ENCODE assay signal across 8 mouse cellular contexts in genomic region chr1:194962181-194962580, GRCm38 (mm10). TPM values are rescaled to one million over a fixed set of nuclear protein-coding genes. Genes with fewer than 3 reads are reported as not detected.
DNase-seq lines count a peak whose midpoint lies in the region; ATAC-seq lines count a peak whose summit lies in the region.

No protein-coding gene starts in this region.

- H3K4me3 ChIP-seq in intestine, embryonic 16.5 days (ENCODE audit: low read length): no peak overlapping the region
- H3K4me3 ChIP-seq in midbrain, embryonic 13.5 days (replicated peaks): no peak overlapping the region

- ATAC-seq in intestine, embryonic 16.5 days: peak; percentile 71
- ATAC-seq in midbrain, embryonic 13.5 days: peak; percentile 72

- WGBS in intestine, embryonic 16.5 days: 26% methylated on average over 5 of the region's 5 CpGs
- WGBS in midbrain, embryonic 13.5 days: 35% methylated on average over 5 of the region's 5 CpGs

- intact Hi-C loops in left cerebral cortex, postnatal 25 days (cut with DNase I): loop anchor here (1.0 kb wide), 2 partner anchors 83 to 123 kb away; no protein-coding TSS in a partner anchor

- no peaks in the 10 kb centered on the region for H3K4me1 ChIP-seq in intestine, embryonic 16.5 days (ENCODE audit: control insufficient read depth, insufficient read depth, low read length)
- no peaks in the 10 kb centered on the region for H3K4me1 ChIP-seq in midbrain, embryonic 13.5 days (replicated peaks)

- peak; percentile 68 for DNase-seq in ovary, postnatal 36 days (ENCODE audit: low spot score)
- DNase-seq in ovary, adult 18-20 months (ENCODE audit: low spot score): no peak
- peak; percentile 77 for DNase-seq in cerebellum, adult 9-10 months
- DNase-seq in frontal cortex, postnatal 10 days (ENCODE audit: low spot score in 2 of 2): peak; percentile 50 to 75
- DNase-seq in left cerebral cortex, postnatal 25 days (ENCODE audit: low spot score in 2 of 2): peak; percentile 68 to 91
- DNase-seq in spleen, adult 18-20 months: peak; percentile 24 to 58

- no peaks in the 10 kb centered on the region for H3K27me3 ChIP-seq in intestine, embryonic 16.5 days (replicated peaks; ENCODE audit: control insufficient read depth, insufficient read depth, low read length)
- no peaks in the 10 kb centered on the region for H3K27me3 ChIP-seq in midbrain, embryonic 13.5 days

- no peak overlapping the region for H3K4me2 ChIP-seq in intestine, embryonic 16.5 days (ENCODE audit: low read depth, low read length)
- no peak overlapping the region for H3K4me2 ChIP-seq in midbrain, embryonic 13.5 days (replicated peaks)

- H3K9ac ChIP-seq in intestine, embryonic 16.5 days (ENCODE audit: low read depth, low read length): no peak overlapping the region
- H3K9ac ChIP-seq in midbrain, embryonic 13.5 days (replicated peaks): no peak overlapping the region

- no peaks in the 10 kb centered on the region for H3K9me3 ChIP-seq in intestine, embryonic 16.5 days (ENCODE audit: control insufficient read depth, low read length)
- no peaks in the 10 kb centered on the region for H3K9me3 ChIP-seq in midbrain, embryonic 13.5 days

- no peaks in the 10 kb centered on the region for H3K36me3 ChIP-seq in intestine, embryonic 16.5 days (ENCODE audit: control insufficient read depth, insufficient read depth, low read length)
- H3K36me3 ChIP-seq in midbrain, embryonic 13.5 days: no peaks in the 10 kb centered on the region

- no peak overlapping the region for H3K27ac ChIP-seq in intestine, embryonic 16.5 days (ENCODE audit: low read length)
- no peak overlapping the region for H3K27ac ChIP-seq in midbrain, embryonic 13.5 days

RNA-seq across cellular contexts. Expression of gene Cd34, which starts 23.6 kb away (rescaled TPM):
- 56.2 and 59.3 TPM in 2 replicates for polyA plus RNA-seq in intestine, embryonic 16.5 days (2015; fragmentation: Nextera tagmentation; extraction: Ambion mirVana)
- 10 to 100 TPM; 52.1 to 57.5 TPM for total RNA-seq in left cerebral cortex, postnatal 25 days (2021)
- 30.2 and 34.0 TPM in 2 replicates for polyA plus RNA-seq in midbrain, embryonic 13.5 days (2015; fragmentation: Nextera tagmentation; extraction: Ambion mirVana)
